ENCODE assay signal across 9 mouse cellular contexts in genomic region chr11:34073776-34074175, GRCm38 (mm10). TPM values are rescaled to one million over a fixed set of nuclear protein-coding genes. Genes with fewer than 3 reads are reported as not detected.
A peak's percentile ranks its signal among the peaks of the same experiment; 100 is the strongest.
DNase-seq lines count a peak whose midpoint lies in the region; ATAC-seq and TF ChIP-seq lines count a peak whose summit lies in the region.
"Had no signal": no experiment of that assay in that cellular context is flagged by ENCODE, and none has a peak within 500 bp of the region (broad histone marks: within the 10 kb centered on the region; RNA-seq: fewer than 3 reads in every experiment).

No protein-coding gene starts in this region.

- H3K4me1 ChIP-seq in MEL (ENCODE audit: control insufficient read depth in 1 of 2, insufficient read depth in 2 of 2, low read length in 2 of 2) = peaks cover 6 to 11% of the 10 kb centered on the region in 2 experiments
- peaks cover 5% of the 10 kb centered on the region; the same call in 1 of the 2 replicates for H3K4me1 ChIP-seq in bone marrow, adult 2 months (ENCODE audit: control insufficient read depth, insufficient read depth, low read length)
- H3K4me1 ChIP-seq in embryonic facial prominence, embryonic 13.5 days = peaks cover 10% of the 10 kb centered on the region
- H3K4me1 ChIP-seq: limb, embryonic 12.5 days had no signal

- ATAC-seq in embryonic facial prominence, embryonic 13.5 days (ENCODE audit: insufficient number of reproducible peaks, insufficient read depth, low FRiP score, low TSS enrichment, low read depth) = peak; percentile 48; the same call in 1 of the 2 replicates
- ATAC-seq in megakaryocyte progenitor cell, adult 5-6 weeks (replicated peaks; ENCODE audit: poor library complexity) = peak; percentile 80

- 32% methylated on average over 15 of the region's 15 CpGs for WGBS in bone marrow, adult 2 months
- WGBS in embryonic facial prominence, embryonic 13.5 days = 18% methylated on average over 15 of the region's 15 CpGs

- H3K27ac ChIP-seq in MEL (ENCODE audit: control insufficient read depth, low read depth, low read length) = no peak overlapping the region
- H3K27ac ChIP-seq in bone marrow, adult 2 months (ENCODE audit: control insufficient read depth, insufficient read depth, low read depth, low read length, poor library complexity) = no peak overlapping the region
- H3K27ac ChIP-seq in embryonic facial prominence, embryonic 13.5 days = no peak overlapping the region
- H3K27ac ChIP-seq: limb, embryonic 12.5 days had no signal

- peaks cover 13 to 23% of the 10 kb centered on the region in 2 experiments for H3K36me3 ChIP-seq in MEL (ENCODE audit: control insufficient read depth in 1 of 2, insufficient read depth in 2 of 2, low read length in 2 of 2)
- no peaks in the 10 kb centered on the region for H3K36me3 ChIP-seq in embryonic facial prominence, embryonic 13.5 days
- H3K36me3 ChIP-seq: limb, embryonic 12.5 days had no signal

- peak overlapping the region; percentile 26; the same call in 1 of the 2 replicates for H3K4me2 ChIP-seq in embryonic facial prominence, embryonic 13.5 days
- H3K4me2 ChIP-seq: limb, embryonic 12.5 days had no signal

- TF ChIP-seq CTCF in MEL (IDR thresholded peaks at IDR 0.05 in 2 of 3, conservative IDR thresholded peaks at IDR 0.05 in 1 of 3; ENCODE audit: control insufficient read depth in 1 of 3, insufficient read depth in 1 of 3, low read depth in 2 of 3, low read length in 3 of 3, poor library complexity in 1 of 3, severe bottlenecking in 1 of 3) = peak; percentile 79 to 93 (median 90)
- TF ChIP-seq CTCF in bone marrow, adult 2 months (IDR thresholded peaks at IDR 0.05; ENCODE audit: control insufficient read depth, insufficient read depth, low read length) = peak; percentile 89

- H3K4me3 ChIP-seq in MEL (ENCODE audit: control insufficient read depth in 1 of 2, insufficient read depth in 1 of 2, low read depth in 2 of 2, low read length in 2 of 2) = no peak overlapping the region
- no peak overlapping the region for H3K4me3 ChIP-seq in bone marrow, adult 2 months (replicated peaks; ENCODE audit: control insufficient read depth, low read depth, low read length)
- H3K4me3 ChIP-seq in embryonic facial prominence, embryonic 13.5 days = no peak overlapping the region
- H3K4me3 ChIP-seq: limb, embryonic 12.5 days had no signal

- H3K79me2 ChIP-seq in MEL (ENCODE audit: control insufficient read depth, insufficient read depth, low read length, poor library complexity) = no peaks in the 10 kb centered on the region

- intact Hi-C loops in heart, postnatal 10 days (cut with DNase I) = loop anchor here (1.0 to 5.0 kb wide), 2 partner anchors 71 to 146 kb away; no protein-coding TSS in a partner anchor

- TF ChIP-seq POLR2A in MEL (IDR thresholded peaks at IDR 0.05; ENCODE audit: control insufficient read depth in 1 of 2, insufficient read depth in 1 of 2, low read depth in 1 of 2, low read length in 2 of 2, poor library complexity in 1 of 2) = no peak
- no peak for TF ChIP-seq POLR2A in bone marrow, adult 2 months (IDR thresholded peaks at IDR 0.05; ENCODE audit: borderline replicate concordance, control insufficient read depth, low read depth, low read length)

- peak; percentile 73 for TF ChIP-seq RAD21 in MEL (IDR thresholded peaks at IDR 0.05; ENCODE audit: low read depth, low read length)

- no peak overlapping the region for H3K9ac ChIP-seq in MEL (ENCODE audit: control insufficient read depth, low read depth, low read length, poor library complexity, severe bottlenecking)
- no peak overlapping the region for H3K9ac ChIP-seq in embryonic facial prominence, embryonic 13.5 days
- H3K9ac ChIP-seq: limb, embryonic 12.5 days had no signal

- DNase-seq in MEL (ENCODE audit: low read depth, low spot score) = peak; percentile 74
- DNase-seq in heart, postnatal 10 days = peak; percentile 63 to 78
- DNase-seq in layer of hippocampus, postnatal 10 days (ENCODE audit: low spot score in 2 of 2) = peak; percentile 64 to 73
- DNase-seq in right cerebral cortex, postnatal 10 days (ENCODE audit: low spot score in 2 of 2) = peak; percentile 53 to 75
- DNase-seq in yolk sac, embryonic 10.5 days (ENCODE audit: low spot score) = no peak

- no peaks in the 10 kb centered on the region for H3K9me3 ChIP-seq in MEL (replicated peaks; ENCODE audit: insufficient read depth, low read length)
- no peaks in the 10 kb centered on the region for H3K9me3 ChIP-seq in embryonic facial prominence, embryonic 13.5 days
- H3K9me3 ChIP-seq: limb, embryonic 12.5 days had no signal

- H3K27me3 ChIP-seq in MEL (ENCODE audit: control insufficient read depth in 1 of 2, insufficient read depth in 2 of 2, low read length in 2 of 2) = no peaks in the 10 kb centered on the region
- no peaks in the 10 kb centered on the region for H3K27me3 ChIP-seq in embryonic facial prominence, embryonic 13.5 days

- 0 out of 4 replicates have a peak, but pooled peaks of 1 of the 2 experiments have one; percentile 10 for TF ChIP-seq EP300 in MEL (IDR thresholded peaks at IDR 0.05; ENCODE audit: low read depth in 1 of 2, low read length in 2 of 2)

TF ChIP-seq in MEL, 35 proteins besides CTCF, POLR2A, EP300 and RAD21 (continues in another document):
- TF ChIP-seq ZNF384 (IDR thresholded peaks at IDR 0.05; ENCODE audit: low read depth, low read length) (no peak), MAZ (IDR thresholded peaks at IDR 0.05; ENCODE audit: low read depth, low read length) (no peak), KAT2A (conservative IDR thresholded peaks at IDR 0.05; ENCODE audit: low read depth, low read length) (no peak), MYC (IDR thresholded peaks at IDR 0.05; ENCODE audit: low read depth, low read length) (no peak), TBP (IDR thresholded peaks at IDR 0.05; ENCODE audit: low read depth, low read length) (no peak), JUND (IDR thresholded peaks at IDR 0.05; ENCODE audit: low read depth, low read length) (no peak), GABPA (IDR thresholded peaks at IDR 0.05; ENCODE audit: low read depth, low read length) (no peak), BHLHE40 (IDR thresholded peaks at IDR 0.05; ENCODE audit: borderline replicate concordance, low read depth, low read length) (no peak), MAFK (IDR thresholded peaks at IDR 0.05; ENCODE audit: borderline replicate concordance, low read depth, low read length) (no peak), UBTF (IDR thresholded peaks at IDR 0.05; ENCODE audit: borderline replicate concordance, insufficient read depth, low read depth, low read length) (no peak), TCF12 (IDR thresholded peaks at IDR 0.05; ENCODE audit: low read depth, low read length) (no peak), MAX (IDR thresholded peaks at IDR 0.05; ENCODE audit: low read length) (no peak), CHD2 (IDR thresholded peaks at IDR 0.05; ENCODE audit: low read length) (no peak), MXI1 (IDR thresholded peaks at IDR 0.05; ENCODE audit: low read depth, low read length) (no peak), ETS1 (IDR thresholded peaks at IDR 0.05; ENCODE audit: low read depth, low read length) (no peak), USF2 (IDR thresholded peaks at IDR 0.05; ENCODE audit: borderline replicate concordance in 1 of 2, insufficient read depth in 1 of 2, low read depth in 1 of 2, low read length in 2 of 2) (no peak), GATA1 (IDR thresholded peaks at IDR 0.05; ENCODE audit: low read depth, low read length) (peak; percentile 32), MEF2A (IDR thresholded peaks at IDR 0.05; ENCODE audit: extremely low read depth, insufficient replicate concordance, low read depth, low read length, poor library complexity, severe bottlenecking) (no peak), POLR2AphosphoS5 (IDR thresholded peaks at IDR 0.05; ENCODE audit: borderline replicate concordance, low read depth, low read length) (no peak), TAL1 (IDR thresholded peaks at IDR 0.05; ENCODE audit: low read length) (no peak), CHD1 (IDR thresholded peaks at IDR 0.05; ENCODE audit: low read depth, low read length) (no peak), ZC3H11A (IDR thresholded peaks at IDR 0.05; ENCODE audit: low read depth, low read length) (peak; percentile 77), E2F4 (IDR thresholded peaks at IDR 0.05; ENCODE audit: borderline replicate concordance, low read depth, low read length) (no peak), MYB (IDR thresholded peaks at IDR 0.05; ENCODE audit: low read depth, low read length) (no peak), ZKSCAN1 (IDR thresholded peaks at IDR 0.05; ENCODE audit: low read depth, low read length) (no peak), NELFE (IDR thresholded peaks at IDR 0.05; ENCODE audit: low read depth, low read length) (no peak), NRF1 (IDR thresholded peaks at IDR 0.05; ENCODE audit: insufficient read depth, low read depth, low read length, poor library complexity, severe bottlenecking) (no peak), ELF1 (IDR thresholded peaks at IDR 0.05; ENCODE audit: low read depth, low read length) (no peak), SIN3A (IDR thresholded peaks at IDR 0.05; ENCODE audit: low read length) (0 out of 2 replicates have a peak, but pooled peaks have one; percentile 17)

RNA-seq across cellular contexts. Expression of gene 4930469K13Rik, which starts 24.6 kb away (rescaled TPM):
- 0.23 TPM in 1 of 2 replicates, not detected in the other for total RNA-seq in MEL (2012; rRNA removed)
- polyA plus RNA-seq in MEL (2012; ENCODE audit: insufficient read depth in 1 of 2, insufficient read length in 2 of 2, low read depth in 1 of 2, low replicate concordance in 2 of 2, missing spikeins in 1 of 2) = under 1 TPM in 1 of 2 experiments, not detected in 1; 0.29 TPM
- polyA plus RNA-seq in bone marrow, adult 2 months (2011; ENCODE audit: insufficient read depth, insufficient read length, low replicate concordance, missing spikeins) = not detected in 2 replicates
- polyA plus RNA-seq in embryonic facial prominence, embryonic 13.5 days (2015; fragmentation: Nextera tagmentation; extraction: Ambion mirVana) = 1.1 TPM in 1 of 2 replicates, not detected in the other
- not detected for total RNA-seq in heart, postnatal 10 days (2021)
- not detected for total RNA-seq in layer of hippocampus, postnatal 10 days (2021)
- not detected in 2 replicates for total RNA-seq in megakaryocyte progenitor cell, adult 5-6 weeks (2015)
- not detected in 2 replicates for total RNA-seq in megakaryocyte progenitor cell, adult 5-6 weeks (2017)
- polyA plus RNA-seq: limb, embryonic 12.5 days had no signal

RNA-seq across cellular contexts. Expression of gene Lcp2, which starts 27.1 kb away (rescaled TPM):
- 52.3 and 55.7 TPM in 2 replicates for total RNA-seq in MEL (2012; rRNA removed)
- 10 to 100 TPM; 66.4 to 70.0 TPM for polyA plus RNA-seq in MEL (2012; ENCODE audit: insufficient read depth in 1 of 2, insufficient read length in 2 of 2, low read depth in 1 of 2, low replicate concordance in 2 of 2, missing spikeins in 1 of 2)
- polyA plus RNA-seq in bone marrow, adult 2 months (2011; ENCODE audit: insufficient read depth, insufficient read length, low replicate concordance, missing spikeins) = 16.6 and 53.6 TPM in 2 replicates
- polyA plus RNA-seq in embryonic facial prominence, embryonic 13.5 days (2015; fragmentation: Nextera tagmentation; extraction: Ambion mirVana) = 2.2 and 2.5 TPM in 2 replicates
- 1 to 10 TPM; 1.6 to 2.2 TPM for total RNA-seq in heart, postnatal 10 days (2021)
- 1 to 10 TPM; 5.9 to 7.2 TPM for total RNA-seq in layer of hippocampus, postnatal 10 days (2021)
- 67.6 and 73.6 TPM in 2 replicates for total RNA-seq in megakaryocyte progenitor cell, adult 5-6 weeks (2015)
- total RNA-seq in megakaryocyte progenitor cell, adult 5-6 weeks (2017) = 26.1 and 29.5 TPM in 2 replicates
